Mouse (Mus musculus): ENCODE measurements at regions not wholly inside any gene's neighbourhood (a gene's known extent, or its start where the extent isn't known, plus 50 kb on each side); places are given as distances from the start of the nearest gene placed in this dataset.

GRCm38 (mm10) chr1:136717830-136718517 is 93.3 kb downstream of the Zfp281 start:
- peak; percentile 9; the same call in 1 of the 2 replicates for ATAC-seq (ENCODE audit: low TSS enrichment)

GRCm38 (mm10) chr1:136723839-136724443 is 99.2 kb downstream of the Zfp281 start:
- ATAC-seq (ENCODE audit: low TSS enrichment), result no peak

- peak; percentile 83 for ATAC-seq (ENCODE audit: low TSS enrichment)
These were observed 100.5 kb downstream of the Zfp281 start for GRCm38 (mm10) chr1:136725242-136725641.

DNA sequence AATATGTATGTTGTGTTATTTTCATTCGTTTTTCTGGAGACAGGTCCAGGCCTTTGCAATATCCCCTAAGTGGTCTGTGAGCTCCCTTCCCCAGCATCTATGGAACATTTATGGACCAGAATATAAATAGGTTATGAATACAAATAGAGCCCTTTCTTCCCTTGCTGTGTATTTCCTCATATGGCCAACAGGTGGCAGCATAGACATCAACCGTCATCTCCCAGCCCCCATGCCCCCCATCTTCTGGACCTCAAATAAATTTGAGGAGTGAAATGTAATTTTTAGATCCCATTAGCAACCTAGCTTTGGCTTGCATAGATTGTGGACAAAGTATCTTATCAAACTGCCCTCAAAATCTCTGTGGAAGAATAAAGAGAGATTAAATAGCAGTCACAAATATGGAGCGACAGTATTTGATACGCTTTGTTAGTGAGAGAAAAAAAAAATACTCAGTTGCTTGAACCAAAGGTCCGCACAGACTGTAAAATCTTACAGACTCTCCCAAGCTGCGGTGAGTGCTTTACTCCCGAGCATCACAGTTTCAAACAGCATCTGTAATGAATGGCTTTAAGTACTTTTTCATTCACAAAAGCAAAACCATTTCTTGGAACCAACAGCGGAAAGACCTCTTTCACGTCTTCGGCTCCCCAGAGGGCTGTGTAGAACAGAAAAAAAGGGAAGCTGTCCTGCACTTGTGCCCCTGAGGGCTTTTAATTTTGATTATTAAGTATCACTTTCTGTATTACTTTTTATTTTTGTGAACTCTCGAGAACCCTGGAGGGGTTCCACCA is 101.6 kb downstream of the Zfp281 start:
- ATAC-seq (ENCODE audit: low TSS enrichment), result no peak

GRCm38 (mm10) chr1:136727868-136728631 is 103.3 kb downstream of the Zfp281 start:
- no peak for ATAC-seq (ENCODE audit: low TSS enrichment)

DNA sequence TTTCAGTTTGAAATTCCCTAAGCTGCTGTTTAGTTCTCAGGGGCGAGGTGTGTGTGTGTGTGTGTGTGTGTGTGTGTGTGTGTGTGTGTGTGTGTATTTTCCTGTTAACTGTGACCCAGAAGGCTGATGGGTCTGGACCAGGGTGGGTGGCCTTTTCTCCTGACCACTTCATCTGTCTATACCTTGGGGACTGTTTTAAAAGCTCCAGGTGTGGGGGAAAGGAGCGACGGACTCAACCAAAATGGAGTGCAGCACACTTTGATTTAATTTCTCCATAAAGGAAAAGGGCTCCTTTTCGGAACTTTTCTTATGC is 103.9 kb downstream of the Zfp281 start:
- no peak for ATAC-seq (ENCODE audit: low TSS enrichment)

GRCm38 (mm10) chr1:136730638-136731037 is 105.9 kb downstream of the Zfp281 start:
- ATAC-seq (ENCODE audit: low TSS enrichment), result peak; percentile 96

DNA sequence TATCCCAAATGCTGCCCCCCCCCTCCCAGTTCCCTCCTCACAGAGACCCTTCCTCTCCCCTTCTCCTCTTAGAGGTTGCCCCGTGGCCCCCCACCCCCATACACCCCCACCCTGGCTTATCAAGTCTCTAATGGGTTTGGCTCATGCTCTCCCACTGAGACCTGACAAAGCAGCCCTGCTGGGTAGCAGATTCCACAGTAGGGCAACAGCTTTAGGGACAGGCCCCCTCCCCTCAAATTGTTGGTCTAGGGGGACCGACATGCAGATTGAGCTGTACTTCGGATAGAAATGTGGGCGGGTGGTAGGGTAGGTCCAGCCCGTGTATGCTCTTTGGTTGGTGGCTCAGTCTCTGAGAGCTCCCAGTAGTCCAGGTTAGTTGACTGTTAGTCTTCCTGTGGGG is 113.3 kb downstream of the Zfp281 start:
- ATAC-seq (ENCODE audit: low TSS enrichment), result no peak

- ATAC-seq (ENCODE audit: low TSS enrichment), result peak; percentile 73
These were observed 114.8 kb downstream of the Zfp281 start for GRCm38 (mm10) chr1:136739486-136739885.

DNA sequence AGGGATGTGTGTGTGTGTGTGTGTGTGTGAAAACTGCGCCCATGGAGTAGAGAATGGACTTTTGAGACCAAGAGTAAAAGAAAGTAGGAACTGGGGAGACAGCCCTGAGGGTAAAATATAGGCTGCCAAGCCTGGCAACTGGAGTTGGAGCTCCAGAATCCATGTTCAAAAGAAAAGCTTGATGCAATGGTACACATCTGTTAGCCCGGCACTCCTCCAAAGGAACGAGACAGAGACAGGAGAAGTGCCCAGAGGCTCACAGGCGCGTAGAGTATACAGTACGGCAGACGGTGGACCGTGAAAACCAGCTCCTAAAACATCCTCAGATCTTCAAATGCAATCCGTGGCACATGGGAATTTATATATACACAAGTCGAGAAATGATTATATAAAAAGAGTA is 116.4 kb downstream of the Zfp281 start:
- peak; percentile 71 for ATAC-seq (ENCODE audit: low TSS enrichment)

- ATAC-seq (ENCODE audit: low TSS enrichment), result peak; percentile 89
These were observed 124.5 kb downstream of the Zfp281 start for GRCm38 (mm10) chr1:136749188-136749587.

- ATAC-seq (ENCODE audit: low TSS enrichment), result no peak
These were observed 126.9 kb downstream of the Zfp281 start for GRCm38 (mm10) chr1:136751464-136752191.

DNA sequence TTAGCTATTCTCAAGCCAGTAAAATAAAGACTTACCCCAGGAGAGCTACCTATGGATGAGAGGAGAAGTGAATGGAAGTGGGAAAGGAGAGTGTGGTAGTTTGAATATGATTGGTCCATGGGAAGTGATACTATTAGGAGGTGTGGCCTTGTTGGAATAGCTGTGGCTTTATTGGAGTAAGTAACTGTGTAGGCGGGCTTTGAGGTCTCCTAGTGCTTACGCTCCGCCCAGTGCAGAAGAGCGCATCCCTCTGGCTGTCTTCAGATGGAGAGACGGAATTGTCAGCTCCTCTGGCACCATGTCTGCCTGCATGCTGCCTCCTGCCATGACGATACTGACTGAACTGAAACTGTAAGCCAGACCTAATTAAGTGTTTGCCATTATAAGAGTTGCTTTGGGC is 129.6 kb downstream of the Zfp281 start:
- ATAC-seq (ENCODE audit: low TSS enrichment), result no peak

DNA sequence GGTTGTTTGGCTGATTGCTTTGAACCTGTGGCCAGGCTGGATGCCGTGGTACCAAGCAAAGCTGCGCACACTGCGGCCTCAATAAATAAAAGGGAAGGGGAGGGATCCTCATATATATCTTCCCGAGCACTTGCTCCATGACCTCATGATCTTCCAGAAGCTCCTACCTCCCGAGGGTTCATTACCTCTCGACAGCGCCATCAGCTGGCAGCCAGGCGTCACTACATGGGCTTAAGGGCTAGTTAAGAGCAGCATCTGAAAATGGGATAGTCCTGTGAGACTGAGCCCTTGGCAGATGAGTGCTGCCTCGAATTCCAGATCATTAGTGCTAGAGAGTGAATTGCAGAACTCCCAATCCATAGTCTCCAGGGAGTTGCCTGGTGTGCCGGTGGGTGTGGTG is 134.0 kb downstream of the Zfp281 start:
- ATAC-seq (ENCODE audit: low TSS enrichment), result no peak

GRCm38 (mm10) chr1:136759164-136759563 is 134.5 kb downstream of the Zfp281 start:
- no peak for ATAC-seq (ENCODE audit: low TSS enrichment)

GRCm38 (mm10) chr1:136761467-136761866 is 136.8 kb downstream of the Zfp281 start:
- ATAC-seq (ENCODE audit: low TSS enrichment), result no peak

- ATAC-seq (ENCODE audit: low TSS enrichment), result 0 out of 2 replicates have a peak, but pooled peaks have one; percentile 27
These were observed 144.3 kb downstream of the Zfp281 start for GRCm38 (mm10) chr1:136768969-136769401.

DNA sequence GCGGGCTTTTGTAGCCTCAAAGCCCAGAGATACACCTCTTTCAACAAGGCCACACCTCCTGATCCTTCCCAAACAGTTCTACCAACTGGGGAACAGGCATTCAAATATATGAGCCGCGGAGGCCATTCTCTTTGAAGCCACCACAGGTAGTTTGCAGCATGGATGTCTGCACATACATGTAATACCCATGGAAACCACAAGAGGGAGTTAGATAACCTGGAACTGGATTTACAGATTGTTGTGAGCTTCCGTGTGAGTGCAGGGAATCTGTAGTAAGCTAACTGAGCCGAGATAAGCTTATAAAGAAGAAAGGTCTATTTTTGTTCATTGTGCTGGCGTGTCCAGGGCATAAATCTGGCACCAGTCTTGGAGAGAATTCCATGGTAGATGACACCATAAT is 149.0 kb downstream of the Zfp281 start:
- ATAC-seq (ENCODE audit: low TSS enrichment), result no peak

DNA sequence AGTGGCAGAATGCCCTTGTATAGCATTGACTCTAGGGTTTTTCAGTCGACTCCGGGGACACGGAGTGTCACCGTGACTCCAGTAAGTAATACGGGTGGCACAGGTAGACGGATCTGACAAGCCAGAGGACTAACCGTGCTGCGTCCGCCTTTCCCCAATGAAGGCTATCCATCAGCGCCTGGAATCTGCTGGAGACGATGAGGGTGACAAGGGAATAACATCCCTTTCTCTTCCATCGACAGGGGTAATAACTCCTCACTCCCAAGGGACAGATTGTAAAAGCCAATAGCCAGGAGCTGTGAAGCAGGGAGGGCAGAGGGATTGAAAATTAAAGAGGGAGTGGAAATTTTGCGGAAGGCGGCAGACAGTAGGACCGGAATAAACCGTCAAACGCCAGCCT is 151.5 kb downstream of the Zfp281 start:
- no peak for ATAC-seq (ENCODE audit: low TSS enrichment)

DNA sequence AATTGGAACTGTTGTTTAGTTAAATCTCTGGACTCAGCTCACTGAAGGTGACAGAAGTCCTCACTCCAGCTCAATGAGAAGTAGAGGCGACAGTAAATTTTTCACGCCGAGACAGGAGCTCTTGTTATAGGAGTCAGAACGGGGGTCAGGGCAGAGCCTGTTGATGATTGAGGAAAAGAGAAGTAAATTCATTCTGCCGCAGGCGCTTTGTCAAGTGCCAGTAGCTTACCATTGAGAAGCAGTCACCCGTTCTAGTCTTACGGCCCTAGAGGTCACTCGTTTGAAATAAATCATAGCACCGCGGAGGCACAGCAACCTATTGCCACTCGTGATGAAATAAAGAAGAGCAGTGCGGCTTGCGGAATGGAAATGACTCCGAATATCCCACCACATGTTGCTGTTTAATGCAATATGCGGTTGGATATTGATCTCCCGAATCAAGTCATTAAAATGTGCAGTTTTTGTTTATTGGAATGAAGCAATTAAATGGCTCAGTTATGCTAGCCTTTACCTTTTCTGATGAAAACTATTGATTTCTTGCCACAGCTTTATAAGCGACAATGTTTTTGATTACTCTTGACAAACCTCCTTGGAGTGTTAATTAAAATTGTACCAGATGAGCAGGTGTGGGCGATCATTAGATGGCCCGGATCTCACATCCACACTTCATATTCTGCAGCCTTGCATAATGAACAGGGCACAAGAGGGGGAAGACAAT is 152.7 kb downstream of the Zfp281 start:
- ATAC-seq (ENCODE audit: low TSS enrichment), result no peak

GRCm38 (mm10) chr1:136779384-136779783 is 154.7 kb downstream of the Zfp281 start:
- ATAC-seq (ENCODE audit: low TSS enrichment), result no peak
